In the genomic region with DNA sequence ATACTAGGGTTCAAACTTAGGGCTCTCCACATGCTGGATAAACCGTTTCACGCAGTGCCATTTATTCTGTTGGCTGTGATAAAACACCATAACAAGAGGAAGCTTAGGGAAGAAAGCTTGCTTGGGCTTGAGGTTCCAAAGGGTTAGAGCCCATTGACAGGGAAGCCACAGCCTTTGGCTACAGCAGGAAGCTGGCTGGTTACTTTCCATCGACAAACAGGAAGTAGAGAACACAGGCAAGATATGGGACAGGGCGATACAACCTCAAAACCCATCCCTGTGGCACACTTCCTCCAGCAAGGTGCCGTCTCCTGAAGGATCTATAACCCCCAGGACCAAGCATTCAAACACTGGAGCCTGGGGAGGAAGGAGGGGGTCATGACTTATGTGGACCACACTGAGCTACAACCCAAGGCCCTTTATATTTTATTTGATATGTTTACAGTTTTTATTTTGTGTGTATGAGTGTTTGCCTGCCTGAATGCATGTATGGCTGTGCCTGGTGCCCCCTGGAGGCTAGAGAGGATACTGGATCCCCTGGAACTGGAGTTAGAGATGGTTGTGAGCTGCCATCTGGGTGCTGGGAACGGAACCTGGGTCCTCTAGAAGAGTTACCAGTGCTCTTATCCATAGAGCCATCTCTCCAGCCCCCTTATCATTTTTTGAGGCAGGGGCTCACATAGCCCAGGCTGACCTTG, we compare ENCODE assay signal across 12 mouse cellular contexts. TPM values are rescaled to one million over a fixed set of nuclear protein-coding genes. Genes with fewer than 3 reads are reported as not detected.
A peak's percentile ranks its signal among the peaks of the same experiment; 100 is the strongest.
DNase-seq lines count a peak whose midpoint lies in the region; ATAC-seq and TF ChIP-seq lines count a peak whose summit lies in the region.
"Had no signal": no experiment of that assay in that cellular context is flagged by ENCODE, and none has a peak within 500 bp of the region (broad histone marks: within the 10 kb centered on the region; RNA-seq: fewer than 3 reads in every experiment).

No protein-coding gene starts in this region.

- ATAC-seq in lung, postnatal 0 days, result no peak
- ATAC-seq in hematopoietic stem cell, adult 5-6 weeks (replicated peaks in 1 of 2; ENCODE audit: insufficient read depth in 1 of 2, low FRiP score in 2 of 2, low TSS enrichment in 1 of 2, low read depth in 1 of 2, poor library complexity in 2 of 2, severe bottlenecking in 2 of 2), result peak; percentile 59 to 75
- ATAC-seq in hindbrain, embryonic 14.5 days (ENCODE audit: low FRiP score), result no peak

- H3K9ac ChIP-seq in lung, postnatal 0 days (replicated peaks; ENCODE audit: low read depth), result no peak overlapping the region
- no peak overlapping the region for H3K9ac ChIP-seq in hindbrain, embryonic 14.5 days
- H3K9ac ChIP-seq: neural tube, embryonic 15.5 days had no signal

- H3K9me3 ChIP-seq in lung, postnatal 0 days (ENCODE audit: low read length), result no peaks in the 10 kb centered on the region
- peaks cover 5% of the 10 kb centered on the region; the same call in 1 of the 2 replicates for H3K9me3 ChIP-seq in hindbrain, embryonic 14.5 days (ENCODE audit: control insufficient read depth, low read length)
- H3K9me3 ChIP-seq: midbrain, embryonic 10.5 days; neural tube, embryonic 15.5 days had no signal

- 70% methylated on average over 6 of the region's 6 CpGs for WGBS in lung, postnatal 0 days
- 86% methylated on average over 6 of the region's 6 CpGs for WGBS in hindbrain, embryonic 14.5 days

- H3K27me3 ChIP-seq in lung, postnatal 0 days (replicated peaks; ENCODE audit: insufficient read depth, low read length), result no peaks in the 10 kb centered on the region
- no peaks in the 10 kb centered on the region for H3K27me3 ChIP-seq in hindbrain, embryonic 14.5 days (ENCODE audit: control insufficient read depth, insufficient read depth, low read length)
- H3K27me3 ChIP-seq: neural tube, embryonic 15.5 days had no signal

- H3K4me3 ChIP-seq in lung, postnatal 0 days (ENCODE audit: low read depth, low read length), result no peak overlapping the region
- no peak overlapping the region for H3K4me3 ChIP-seq in hindbrain, embryonic 14.5 days (replicated peaks; ENCODE audit: low read length)
- H3K4me3 ChIP-seq: midbrain, embryonic 10.5 days; neural tube, embryonic 15.5 days had no signal

- no peak overlapping the region for H3K4me2 ChIP-seq in lung, postnatal 0 days (replicated peaks; ENCODE audit: low read depth, low read length)
- no peak overlapping the region for H3K4me2 ChIP-seq in hindbrain, embryonic 14.5 days (replicated peaks)
- H3K4me2 ChIP-seq: neural tube, embryonic 15.5 days had no signal

- TF ChIP-seq EP300 in lung, postnatal 0 days (IDR thresholded peaks at IDR 0.05), result no peak

- H3K36me3 ChIP-seq in lung, postnatal 0 days (ENCODE audit: insufficient read depth, low read length), result no peaks in the 10 kb centered on the region
- no peaks in the 10 kb centered on the region for H3K36me3 ChIP-seq in hindbrain, embryonic 14.5 days (replicated peaks; ENCODE audit: control insufficient read depth, insufficient read depth)
- H3K36me3 ChIP-seq: midbrain, embryonic 10.5 days; neural tube, embryonic 15.5 days had no signal

- TF ChIP-seq CTCF in lung, postnatal 0 days (IDR thresholded peaks at IDR 0.05), result peak; percentile 59

- H3K4me1 ChIP-seq in lung, postnatal 0 days (ENCODE audit: insufficient read depth, low read depth, low read length), result no peaks in the 10 kb centered on the region
- H3K4me1 ChIP-seq in hindbrain, embryonic 14.5 days (replicated peaks; ENCODE audit: control insufficient read depth, insufficient read depth, low read length), result no peaks in the 10 kb centered on the region
- H3K4me1 ChIP-seq: midbrain, embryonic 10.5 days; neural tube, embryonic 15.5 days had no signal

- DNase-seq in adrenal gland, postnatal 14 days, result peak; percentile 29
- DNase-seq in adrenal gland, adult 2 months, result no peak
- no peak for DNase-seq in lung, postnatal 0 days (ENCODE audit: low spot score)
- DNase-seq in lung, adult 18-20 months, result no peak
- DNase-seq in thymus, postnatal 25 days, result peak; percentile 50
- no peak for DNase-seq in hindbrain, embryonic 14.5 days (ENCODE audit: low spot score)
- DNase-seq in cerebellum, adult 9-11 months, result no peak
- DNase-seq: cerebellum, adult 11-12 months; left cerebral cortex, postnatal 4 days had no signal

- no peak overlapping the region for H3K27ac ChIP-seq in lung, postnatal 0 days (ENCODE audit: low read length)
- H3K27ac ChIP-seq in hindbrain, embryonic 14.5 days, result no peak overlapping the region
- H3K27ac ChIP-seq: midbrain, embryonic 10.5 days; neural tube, embryonic 15.5 days had no signal

RNA-seq across cellular contexts. Expression of gene H2-DMb1, which starts 12.3 kb away (rescaled TPM):
- total RNA-seq in adrenal gland, postnatal 14 days (2021), result 3.6 and 8.3 TPM in 2 replicates
- total RNA-seq in adrenal gland, adult 2 months (2021), result 10 to 100 TPM in 1 of 2 experiments, 1 to 10 TPM in 1; 6.4 to 12.3 TPM
- polyA plus RNA-seq in adrenal gland, adult 2 months (2012; rRNA removed), result 32.6 and 33.3 TPM in 2 replicates
- 6.9 and 7.2 TPM in 2 replicates for polyA plus RNA-seq in lung, postnatal 0 days (2015; fragmentation: Nextera tagmentation; extraction: Ambion mirVana)
- 51.5 and 55.9 TPM in 2 replicates for total RNA-seq in hematopoietic stem cell, adult 5-6 weeks (2017)
- polyA plus RNA-seq in hindbrain, embryonic 14.5 days (2014; fragmentation: Nextera tagmentation; extraction: Ambion mirVana), result 0.72 and 0.76 TPM in 2 replicates

RNA-seq across cellular contexts. Expression of gene H2-DMb2, which starts 22.1 kb away (rescaled TPM):
- 2.7 and 17.0 TPM in 2 replicates for total RNA-seq in adrenal gland, postnatal 14 days (2021)
- 1 to 10 TPM; 2.0 to 3.4 TPM for total RNA-seq in adrenal gland, adult 2 months (2021)
- 1.3 and 2.3 TPM in 2 replicates for polyA plus RNA-seq in adrenal gland, adult 2 months (2012; rRNA removed)
- polyA plus RNA-seq in lung, postnatal 0 days (2015; fragmentation: Nextera tagmentation; extraction: Ambion mirVana), result 1.8 and 2.2 TPM in 2 replicates
- total RNA-seq in hematopoietic stem cell, adult 5-6 weeks (2017), result 4.6 and 6.4 TPM in 2 replicates
- polyA plus RNA-seq in hindbrain, embryonic 14.5 days (2014; fragmentation: Nextera tagmentation; extraction: Ambion mirVana), result 0.16 TPM in 1 of 2 replicates, not detected in the other
- polyA plus RNA-seq: midbrain, embryonic 10.5 days had no signal

RNA-seq across cellular contexts. Expression of gene Tap1, which starts 22.2 kb away (rescaled TPM):
- 11.1 and 20.4 TPM in 2 replicates for total RNA-seq in adrenal gland, postnatal 14 days (2021)
- 10 to 100 TPM; 15.4 to 19.1 TPM for total RNA-seq in adrenal gland, adult 2 months (2021)
- 44.5 and 44.9 TPM in 2 replicates for polyA plus RNA-seq in adrenal gland, adult 2 months (2012; rRNA removed)
- 11.6 and 12.6 TPM in 2 replicates for polyA plus RNA-seq in lung, postnatal 0 days (2015; fragmentation: Nextera tagmentation; extraction: Ambion mirVana)
- 130 and 164 TPM in 2 replicates for total RNA-seq in hematopoietic stem cell, adult 5-6 weeks (2017)
- polyA plus RNA-seq in hindbrain, embryonic 14.5 days (2014; fragmentation: Nextera tagmentation; extraction: Ambion mirVana), result 2.2 and 2.6 TPM in 2 replicates

RNA-seq across cellular contexts. Expression of gene Psmb9, which starts 22.4 kb away (rescaled TPM):
- 6.9 and 12.2 TPM in 2 replicates for total RNA-seq in adrenal gland, postnatal 14 days (2021)
- 10 to 100 TPM; 12.1 to 20.6 TPM for total RNA-seq in adrenal gland, adult 2 months (2021)
- polyA plus RNA-seq in adrenal gland, adult 2 months (2012; rRNA removed), result 45.1 and 54.8 TPM in 2 replicates
- polyA plus RNA-seq in lung, postnatal 0 days (2015; fragmentation: Nextera tagmentation; extraction: Ambion mirVana), result 16.4 and 17.1 TPM in 2 replicates
- 124 and 169 TPM in 2 replicates for total RNA-seq in hematopoietic stem cell, adult 5-6 weeks (2017)
- 0.95 and 1.2 TPM in 2 replicates for polyA plus RNA-seq in hindbrain, embryonic 14.5 days (2014; fragmentation: Nextera tagmentation; extraction: Ambion mirVana)

RNA-seq across cellular contexts. Expression of gene Psmb8, which starts 32.3 kb away (rescaled TPM):
- total RNA-seq in adrenal gland, postnatal 14 days (2021), result 21.0 and 33.6 TPM in 2 replicates
- 10 to 100 TPM; 21.8 to 41.4 TPM for total RNA-seq in adrenal gland, adult 2 months (2021)
- polyA plus RNA-seq in adrenal gland, adult 2 months (2012; rRNA removed), result 49.6 and 68.0 TPM in 2 replicates
- polyA plus RNA-seq in lung, postnatal 0 days (2015; fragmentation: Nextera tagmentation; extraction: Ambion mirVana), result 54.9 and 58.6 TPM in 2 replicates
- 392 and 482 TPM in 2 replicates for total RNA-seq in hematopoietic stem cell, adult 5-6 weeks (2017)
- polyA plus RNA-seq in hindbrain, embryonic 14.5 days (2014; fragmentation: Nextera tagmentation; extraction: Ambion mirVana), result 3.6 and 3.8 TPM in 2 replicates

Comparison
In these comparisons a context has a peak if more than half of its experiments do, and no peak if none do; other contexts are left out.
1. DNase-seq: peak in adrenal gland, postnatal 14 days (single experiment) and thymus, postnatal 25 days (single experiment); none in adrenal gland, adult 2 months (single experiment), lung, postnatal 0 days (single experiment), lung, adult 18-20 months (0 of 2), hindbrain, embryonic 14.5 days (single experiment) and cerebellum, adult 9-11 months (single experiment).
2. ATAC-seq: peak in hematopoietic stem cell, adult 5-6 weeks (2 of 2); none in lung, postnatal 0 days (single experiment) and hindbrain, embryonic 14.5 days (single experiment).